Mouse (Mus musculus): ENCODE measurements around the gene Ugt1a1. TPM values are rescaled to one million over a fixed set of nuclear protein-coding genes. Genes with fewer than 3 reads are reported as not detected.

Gene Ugt1a1
- polyA plus RNA-seq, 1 experiment = 1.8 TPM

GRCm38 (mm10) chr1:88215466-88216380 lies 4.0 kb downstream of the Ugt1a1 start:
- no peaks in the 10 kb centered on the region for H3K4me1 ChIP-seq (ENCODE audit: control insufficient read depth, insufficient read depth, low read length)
- no peak overlapping the region for H3K27ac ChIP-seq (ENCODE audit: control insufficient read depth, insufficient read depth, low read depth, low read length, poor library complexity)
- H3K4me3 ChIP-seq (replicated peaks; ENCODE audit: control insufficient read depth, low read depth, low read length) = no peak overlapping the region
- WGBS = 66% methylated on average over 10 of the region's 10 CpGs
- TF ChIP-seq CTCF (IDR thresholded peaks at IDR 0.05; ENCODE audit: control insufficient read depth, insufficient read depth, low read length) (no peak), POLR2A (IDR thresholded peaks at IDR 0.05; ENCODE audit: borderline replicate concordance, control insufficient read depth, low read depth, low read length) (no peak)

GRCm38 (mm10) chr1:88216551-88216950 lies 4.8 kb downstream of the Ugt1a1 start:
- Histone ChIP-seq H3K27ac (ENCODE audit: control insufficient read depth, insufficient read depth, low read depth, low read length, poor library complexity) (no peak overlapping the region), H3K4me3 (replicated peaks; ENCODE audit: control insufficient read depth, low read depth, low read length) (no peak overlapping the region), H3K4me1 (ENCODE audit: control insufficient read depth, insufficient read depth, low read length) (no peaks in the 10 kb centered on the region)
- TF ChIP-seq CTCF (IDR thresholded peaks at IDR 0.05; ENCODE audit: control insufficient read depth, insufficient read depth, low read length) = no peak
- no peak for TF ChIP-seq POLR2A (IDR thresholded peaks at IDR 0.05; ENCODE audit: borderline replicate concordance, control insufficient read depth, low read depth, low read length)
- WGBS = 52% methylated on average over 2 of the region's 2 CpGs

GRCm38 (mm10) chr1:88217144-88217543 lies 5.4 kb downstream of the Ugt1a1 start:
- 55% methylated on average over 2 of the region's 2 CpGs for WGBS

GRCm38 (mm10) chr1:88217576-88217975 lies 5.8 kb downstream of the Ugt1a1 start:
- no peaks in the 10 kb centered on the region for H3K4me1 ChIP-seq (ENCODE audit: control insufficient read depth, insufficient read depth, low read length)
- TF ChIP-seq POLR2A (IDR thresholded peaks at IDR 0.05; ENCODE audit: borderline replicate concordance, control insufficient read depth, low read depth, low read length) (no peak), CTCF (IDR thresholded peaks at IDR 0.05; ENCODE audit: control insufficient read depth, insufficient read depth, low read length) (no peak)
- no peak overlapping the region for H3K27ac ChIP-seq (ENCODE audit: control insufficient read depth, insufficient read depth, low read depth, low read length, poor library complexity)
- WGBS = 36% methylated on average over 3 of the region's 3 CpGs
- no peak overlapping the region for H3K4me3 ChIP-seq (replicated peaks; ENCODE audit: control insufficient read depth, low read depth, low read length)

More at GRCm38 (mm10) chr1:88217144-88217543, 5.4 kb downstream of the Ugt1a1 start:
- TF ChIP-seq CTCF (IDR thresholded peaks at IDR 0.05; ENCODE audit: control insufficient read depth, insufficient read depth, low read length) (no peak), POLR2A (IDR thresholded peaks at IDR 0.05; ENCODE audit: borderline replicate concordance, control insufficient read depth, low read depth, low read length) (no peak)
- Histone ChIP-seq H3K27ac (ENCODE audit: control insufficient read depth, insufficient read depth, low read depth, low read length, poor library complexity) (no peak overlapping the region), H3K4me1 (ENCODE audit: control insufficient read depth, insufficient read depth, low read length) (no peaks in the 10 kb centered on the region), H3K4me3 (replicated peaks; ENCODE audit: control insufficient read depth, low read depth, low read length) (no peak overlapping the region)

- WGBS = 70% methylated on average over 9 of the region's 9 CpGs
- Histone ChIP-seq H3K4me3 (replicated peaks; ENCODE audit: control insufficient read depth, low read depth, low read length) (no peak overlapping the region), H3K27ac (ENCODE audit: control insufficient read depth, insufficient read depth, low read depth, low read length, poor library complexity) (no peak overlapping the region), H3K4me1 (ENCODE audit: control insufficient read depth, insufficient read depth, low read length) (no peaks in the 10 kb centered on the region)
- no peak for TF ChIP-seq POLR2A (IDR thresholded peaks at IDR 0.05; ENCODE audit: borderline replicate concordance, control insufficient read depth, low read depth, low read length)
- no peak for TF ChIP-seq CTCF (IDR thresholded peaks at IDR 0.05; ENCODE audit: control insufficient read depth, insufficient read depth, low read length)
Measured at GRCm38 (mm10) chr1:88218051-88218450, 6.3 kb downstream of the Ugt1a1 start.

GRCm38 (mm10) chr1:88218591-88218990 lies 6.8 kb downstream of the Ugt1a1 start:
- no peak overlapping the region for H3K4me3 ChIP-seq (replicated peaks; ENCODE audit: control insufficient read depth, low read depth, low read length)
- TF ChIP-seq CTCF (IDR thresholded peaks at IDR 0.05; ENCODE audit: control insufficient read depth, insufficient read depth, low read length) = no peak
- TF ChIP-seq POLR2A (IDR thresholded peaks at IDR 0.05; ENCODE audit: borderline replicate concordance, control insufficient read depth, low read depth, low read length) = no peak
- no peak overlapping the region for H3K27ac ChIP-seq (ENCODE audit: control insufficient read depth, insufficient read depth, low read depth, low read length, poor library complexity)
- WGBS = 51% methylated on average over 4 of the region's 4 CpGs
- H3K4me1 ChIP-seq (ENCODE audit: control insufficient read depth, insufficient read depth, low read length) = no peaks in the 10 kb centered on the region

GRCm38 (mm10) chr1:88219054-88219453 lies 7.3 kb downstream of the Ugt1a1 start:
- WGBS = 22% methylated on average over 1 of the region's 1 CpGs
- no peak for TF ChIP-seq CTCF (IDR thresholded peaks at IDR 0.05; ENCODE audit: control insufficient read depth, insufficient read depth, low read length)
- no peak for TF ChIP-seq POLR2A (IDR thresholded peaks at IDR 0.05; ENCODE audit: borderline replicate concordance, control insufficient read depth, low read depth, low read length)
- Histone ChIP-seq H3K4me3 (replicated peaks; ENCODE audit: control insufficient read depth, low read depth, low read length) (no peak overlapping the region), H3K4me1 (ENCODE audit: control insufficient read depth, insufficient read depth, low read length) (no peaks in the 10 kb centered on the region), H3K27ac (ENCODE audit: control insufficient read depth, insufficient read depth, low read depth, low read length, poor library complexity) (no peak overlapping the region)

- Histone ChIP-seq H3K27ac (ENCODE audit: control insufficient read depth, insufficient read depth, low read depth, low read length, poor library complexity) (no peak overlapping the region), H3K4me1 (ENCODE audit: control insufficient read depth, insufficient read depth, low read length) (no peaks in the 10 kb centered on the region), H3K4me3 (replicated peaks; ENCODE audit: control insufficient read depth, low read depth, low read length) (no peak overlapping the region)
- no peak for TF ChIP-seq POLR2A (IDR thresholded peaks at IDR 0.05; ENCODE audit: borderline replicate concordance, control insufficient read depth, low read depth, low read length)
- no peak for TF ChIP-seq CTCF (IDR thresholded peaks at IDR 0.05; ENCODE audit: control insufficient read depth, insufficient read depth, low read length)
Measured at GRCm38 (mm10) chr1:88220336-88220735, 8.6 kb downstream of the Ugt1a1 start.
